Mouse (Mus musculus): ENCODE data around the gene Ufc1.

Ufc1 gene

DNA sequence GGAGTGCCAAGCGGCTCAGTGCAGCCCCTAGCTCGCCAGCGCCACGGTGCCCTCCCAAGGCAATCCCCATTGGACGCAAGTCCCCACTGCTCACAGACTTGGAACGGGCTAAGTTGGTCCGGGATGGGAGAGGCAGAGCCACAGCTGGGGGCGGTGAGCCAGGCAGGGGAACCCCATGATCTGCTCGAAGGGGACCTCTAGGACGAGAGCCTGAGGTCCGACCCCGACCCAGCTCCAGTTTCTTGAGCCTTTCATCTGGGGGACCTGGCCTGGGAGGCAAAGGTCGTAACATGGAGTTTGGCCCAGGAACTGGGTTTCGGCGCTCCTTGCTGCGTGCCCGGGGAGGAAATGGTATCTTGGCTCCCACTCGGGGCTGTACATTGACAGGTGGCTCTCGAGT is 8.3 kb downstream of the Ufc1 start:
- DNase-seq = no peak

DNA sequence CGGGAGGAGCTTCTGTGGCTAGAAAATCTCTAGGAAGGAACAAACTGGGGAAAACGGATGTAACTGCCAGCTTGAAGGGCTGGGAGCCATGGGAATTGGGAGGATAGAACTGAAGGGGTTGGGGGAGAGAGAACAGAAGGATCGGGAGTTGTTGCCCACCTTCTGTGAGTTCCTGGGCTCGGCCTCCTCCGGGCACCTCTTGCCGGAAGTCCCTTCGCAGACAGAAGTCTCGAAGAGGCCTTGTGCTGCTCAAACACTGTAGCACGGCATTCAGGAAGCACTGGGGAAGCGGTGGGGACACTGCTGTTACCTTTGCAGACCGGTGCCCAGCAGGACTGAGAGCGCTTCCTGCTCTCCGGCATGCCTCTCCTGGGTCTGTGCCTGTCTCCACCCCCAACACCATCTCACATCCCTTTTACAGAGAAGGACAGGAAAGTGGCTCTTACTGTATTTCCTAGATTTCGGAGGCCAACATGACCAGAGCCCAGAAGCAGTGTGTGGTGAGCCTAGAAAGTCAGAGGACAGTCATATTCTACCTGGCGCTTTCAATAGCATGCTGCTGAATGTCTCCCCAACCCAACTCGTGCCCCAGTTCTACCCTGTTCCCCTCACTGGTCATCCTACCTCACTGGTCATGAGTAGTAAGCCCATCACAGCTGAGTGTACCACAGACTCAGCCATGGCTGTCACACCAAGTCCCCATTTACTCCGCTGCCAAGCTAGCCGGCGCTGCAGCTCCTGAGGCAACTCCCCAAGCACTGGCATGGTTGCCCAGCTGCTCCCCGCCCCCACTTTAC is 9.5 kb downstream of the Ufc1 start:
- no peak for DNase-seq

DNA sequence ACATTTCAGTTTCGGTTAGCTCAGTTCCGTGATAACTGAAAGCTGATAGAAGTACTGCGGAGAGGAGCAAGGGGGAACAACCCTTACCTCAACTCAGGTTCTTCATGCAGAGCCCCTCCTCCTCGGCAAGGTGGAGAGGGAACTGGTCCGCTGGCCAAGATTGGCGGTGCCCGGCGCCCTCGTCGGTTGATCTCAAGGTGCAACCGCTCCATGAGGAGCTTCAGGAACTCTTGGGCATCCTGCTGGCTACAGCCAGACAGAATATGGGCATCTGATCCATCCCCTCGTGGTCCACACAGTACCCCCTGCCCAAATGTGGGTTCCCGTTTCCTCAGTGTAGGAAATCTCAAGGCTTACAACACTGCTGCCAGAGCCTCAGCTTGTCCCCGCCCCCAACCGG is 10.3 kb downstream of the Ufc1 start:
- DNase-seq = no peak

DNA sequence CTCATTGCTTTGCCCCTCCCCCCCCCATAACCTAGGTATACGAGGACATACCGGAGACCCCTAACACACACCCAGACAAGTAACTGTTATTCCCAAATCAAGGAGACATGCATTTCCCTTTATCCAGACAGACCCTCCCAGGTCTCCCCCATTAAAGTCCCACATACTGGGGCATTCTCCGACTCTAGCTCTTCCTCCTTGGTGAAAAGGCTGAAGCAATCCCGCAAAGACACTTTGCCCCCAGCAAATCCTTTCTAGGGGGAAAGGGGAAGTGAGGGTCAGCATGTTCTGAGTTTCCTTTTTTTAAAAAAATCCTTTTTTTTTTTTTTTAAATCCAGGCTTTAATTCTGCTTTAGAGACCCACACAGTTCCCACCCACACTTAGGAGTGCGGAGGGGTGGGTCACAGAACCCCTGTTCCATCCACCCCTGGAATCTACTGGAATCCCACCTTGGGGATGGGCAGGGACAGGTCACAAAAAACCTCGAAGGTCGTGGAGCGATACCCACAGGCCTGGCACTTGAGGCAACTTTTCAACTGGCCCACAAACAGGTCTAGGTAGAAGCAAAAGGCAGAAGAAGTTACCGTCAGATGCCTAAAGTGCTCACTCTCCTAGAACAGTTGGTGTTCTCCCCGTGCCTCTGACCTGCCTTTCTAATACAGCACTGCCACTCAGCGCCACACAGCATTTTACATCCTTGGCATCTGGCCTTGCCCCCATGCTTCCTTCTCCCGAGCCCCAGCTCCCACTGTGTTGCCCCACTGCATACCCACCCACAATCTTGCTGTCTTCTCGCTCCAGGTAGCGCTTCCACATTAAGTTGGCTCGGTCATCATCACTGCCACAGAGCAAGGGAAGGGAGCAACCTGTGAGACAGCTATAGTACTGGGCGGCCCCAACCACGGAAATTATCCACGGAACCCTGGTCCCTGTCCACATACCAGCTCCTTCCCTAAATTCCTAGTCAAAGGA is 11.3 kb downstream of the Ufc1 start:
- DNase-seq = no peak

DNA sequence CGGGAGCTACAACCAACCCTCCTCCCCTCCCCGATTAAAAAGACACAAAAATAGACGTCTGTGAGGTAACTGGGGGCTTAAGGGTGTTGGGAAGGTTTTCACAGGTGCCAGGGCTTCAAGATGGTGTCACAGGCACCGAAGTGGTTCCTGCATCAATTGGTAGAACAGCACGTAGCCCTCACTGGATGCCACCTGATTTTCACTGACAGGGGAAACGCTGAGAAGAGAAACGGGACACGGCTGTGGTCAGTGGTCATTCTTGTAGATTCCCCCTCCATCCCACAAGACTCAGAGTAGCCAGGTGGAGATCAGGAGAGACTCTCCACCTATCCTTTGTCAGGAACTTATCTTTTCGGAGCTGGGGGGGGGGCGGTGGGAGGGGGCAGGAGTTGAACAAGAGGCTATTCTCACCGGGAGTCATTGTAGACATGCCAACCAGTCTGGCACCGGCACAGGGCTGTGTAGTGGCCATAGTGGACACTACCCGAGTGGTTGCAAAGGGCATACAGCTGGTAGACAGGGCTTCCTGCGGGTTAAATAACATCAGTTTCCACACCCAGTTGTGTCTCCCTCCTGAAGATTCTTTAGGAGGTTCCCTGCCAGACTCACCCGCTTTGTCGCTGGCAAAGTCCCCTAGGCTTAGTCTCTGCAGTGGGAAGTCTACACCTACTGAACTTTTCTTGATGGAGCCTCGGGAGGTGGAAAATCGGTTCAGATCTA is 12.6 kb downstream of the Ufc1 start:
- DNase-seq = no peak

DNA sequence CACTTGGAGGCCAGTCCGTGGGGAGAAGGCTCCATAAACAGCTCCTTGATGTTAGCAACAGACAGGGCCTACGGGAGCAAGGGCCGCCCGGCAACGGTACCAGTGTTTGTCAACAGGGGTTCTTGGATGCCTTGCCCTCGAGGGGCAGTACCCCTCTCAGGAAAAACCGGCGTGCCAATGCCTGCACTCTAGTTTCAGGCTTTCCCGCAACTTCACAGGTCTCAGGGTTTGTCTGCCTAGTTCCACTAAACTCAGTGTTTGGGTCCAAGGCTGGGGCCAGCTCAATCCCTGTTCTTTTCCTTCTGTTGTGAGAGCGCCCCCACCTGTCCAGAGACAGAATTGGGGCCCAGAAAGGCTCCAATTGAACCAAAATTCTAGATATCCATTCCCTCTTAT is 13.3 kb downstream of the Ufc1 start:
- peak; percentile 78 for DNase-seq

DNA sequence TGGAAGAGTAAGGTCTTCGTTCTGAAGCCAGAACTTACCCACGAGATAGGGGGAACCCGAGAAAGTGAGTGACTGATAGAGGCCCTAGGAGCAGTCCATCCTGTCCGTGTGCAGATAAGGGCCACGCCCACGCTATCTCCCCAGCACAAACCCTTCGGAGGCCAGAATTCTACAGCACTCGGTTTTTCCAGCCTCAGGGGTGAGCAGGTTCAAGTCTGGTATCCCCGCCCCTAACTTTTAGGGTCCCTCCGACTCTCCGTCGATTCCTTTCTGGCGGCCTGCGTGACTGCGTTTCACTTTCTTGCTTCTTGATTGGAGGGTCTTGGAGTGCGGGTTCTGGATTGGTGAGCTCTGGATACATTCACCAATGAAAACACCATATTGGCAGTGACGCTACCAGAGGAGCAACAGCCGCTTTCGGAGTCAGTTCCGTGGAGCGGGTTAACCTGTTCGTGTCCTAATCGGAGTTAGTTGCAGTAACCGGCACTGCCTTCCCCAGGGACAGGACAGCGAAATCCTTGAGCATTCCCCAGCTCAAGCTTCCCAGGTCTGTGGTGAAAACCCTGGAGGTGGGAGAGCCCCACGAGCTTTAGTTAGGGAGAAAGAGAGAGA is 13.8 kb downstream of the Ufc1 start, which contains the start of gene Ppox:
Ppox (minus strand) TSS at position 271 of the 612 bp plus-strand sequence.
- peak; percentile 97 for DNase-seq

DNA sequence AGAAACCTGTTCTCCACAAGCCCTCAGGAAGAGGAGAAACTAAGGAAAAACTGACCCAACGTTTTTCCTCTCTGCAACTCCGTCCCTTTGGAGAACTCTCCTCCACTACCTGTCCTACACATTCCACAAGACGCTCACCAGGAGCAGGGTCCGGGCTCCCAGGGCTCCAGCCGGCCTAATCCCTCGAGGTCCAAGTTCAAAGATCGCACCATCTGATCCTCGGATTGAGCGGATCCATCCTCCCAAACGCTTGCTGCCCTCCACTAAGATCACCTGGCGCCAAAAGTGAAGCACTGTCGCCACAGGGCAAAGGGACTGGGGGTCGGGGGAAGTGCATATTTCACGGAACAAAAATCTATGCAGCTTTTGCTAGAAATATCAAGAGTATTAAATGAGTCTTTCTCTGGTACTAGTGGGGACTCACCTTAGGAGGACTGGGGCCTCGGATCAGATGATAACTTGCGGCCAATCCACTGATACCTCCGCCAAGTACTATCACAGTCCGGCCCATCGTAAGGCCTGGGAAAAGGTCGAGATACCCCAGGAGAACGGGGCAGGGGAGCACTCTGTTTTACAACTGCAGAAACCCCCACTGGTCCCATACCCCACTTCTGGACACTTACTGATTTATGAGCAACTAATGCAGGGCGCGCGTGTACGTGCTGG is 14.4 kb downstream of the Ufc1 start:
- DNase-seq = no peak

DNA sequence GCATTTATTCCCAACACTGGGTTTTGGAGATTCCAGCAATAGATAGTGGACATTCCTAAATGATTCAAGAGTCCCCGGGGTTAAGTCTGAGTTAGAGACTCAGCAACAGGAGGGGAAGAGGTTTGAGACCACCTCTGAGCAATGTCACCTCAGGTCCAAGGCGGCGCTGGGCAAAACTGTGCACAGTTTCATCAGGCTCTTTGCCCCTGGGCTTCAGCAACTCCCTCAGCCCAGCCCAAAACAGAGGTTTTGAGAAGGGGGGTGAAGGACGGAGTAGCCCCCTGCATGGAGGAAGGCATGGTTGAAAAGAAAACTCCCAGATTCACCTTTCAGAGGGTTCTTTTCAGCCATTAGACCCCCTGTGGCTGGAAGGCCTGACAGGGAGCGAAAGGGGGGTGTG is 15.1 kb downstream of the Ufc1 start:
- no peak for DNase-seq

DNA sequence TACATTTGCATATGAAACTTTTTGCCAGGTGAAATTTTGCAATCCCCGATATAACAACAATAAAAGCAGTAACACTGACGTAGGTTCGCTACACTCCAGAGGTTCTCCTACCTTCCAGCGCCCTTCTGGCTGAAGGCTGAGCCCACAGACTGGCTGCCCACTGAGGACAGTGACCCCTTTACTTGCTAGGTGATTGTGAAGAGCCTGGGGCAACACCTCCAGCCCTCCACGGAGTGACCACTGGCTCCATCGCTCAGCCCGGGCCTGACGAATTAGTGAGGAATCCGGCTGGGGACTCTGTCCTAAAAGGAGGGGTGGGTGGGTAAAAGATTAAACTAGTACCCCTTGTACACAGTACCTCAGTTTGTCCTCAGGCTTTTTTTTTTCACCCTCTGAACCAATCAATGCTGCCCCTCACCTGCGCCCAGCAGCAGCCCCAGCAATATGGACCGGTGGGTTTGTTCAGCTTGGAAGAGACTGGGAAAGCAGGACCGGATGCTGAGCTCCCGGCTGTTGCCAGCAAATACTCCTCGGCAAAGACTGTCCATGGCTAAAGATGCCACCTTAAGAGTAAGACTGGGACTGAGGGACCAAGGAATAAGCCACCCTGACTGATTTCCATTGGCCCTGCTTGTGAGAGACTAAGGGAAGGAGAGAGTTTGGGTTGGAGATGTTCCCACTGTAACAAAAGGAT is 15.7 kb downstream of the Ufc1 start:
- no peak for DNase-seq

DNA sequence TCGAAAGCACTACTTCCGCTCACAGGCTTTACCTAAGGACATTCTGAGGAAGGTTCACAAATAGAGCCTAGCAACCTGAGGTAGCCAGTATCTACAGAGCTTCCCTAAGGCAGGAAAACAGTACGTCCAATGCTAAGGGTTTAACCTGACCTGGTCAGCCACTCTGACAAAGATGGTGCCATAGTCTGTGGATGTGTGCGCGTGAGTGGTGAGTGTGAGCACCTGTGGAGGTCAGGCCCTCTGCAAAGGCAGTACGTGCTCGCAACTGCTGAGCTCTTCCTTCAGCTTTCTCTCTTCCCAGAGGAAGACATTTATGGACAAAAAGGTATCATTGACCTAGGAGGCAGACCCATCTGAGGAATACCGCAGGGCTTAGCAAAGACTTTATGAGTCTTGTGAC is 16.4 kb downstream of the Ufc1 start:
- DNase-seq = no peak

DNA sequence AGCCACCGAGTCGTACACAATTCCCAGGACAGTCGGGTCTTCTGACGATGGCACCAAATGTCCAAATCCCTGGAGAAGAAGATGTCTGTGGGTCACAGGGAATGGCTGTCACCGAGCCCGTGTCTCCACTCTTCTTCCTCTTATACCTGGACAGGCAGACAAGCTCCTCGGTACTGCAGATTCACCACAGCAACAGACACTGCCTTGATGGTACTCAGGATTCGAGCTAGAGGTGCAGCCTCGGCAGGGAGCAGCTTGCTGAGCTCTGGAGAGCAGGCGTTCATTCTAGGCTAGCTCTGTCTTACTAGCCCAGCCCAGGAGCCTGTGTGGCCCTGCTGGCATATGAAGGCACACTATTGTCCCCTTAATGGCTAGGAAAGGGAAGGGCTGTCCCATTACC is 17.1 kb downstream of the Ufc1 start:
- DNase-seq = no peak

DNA sequence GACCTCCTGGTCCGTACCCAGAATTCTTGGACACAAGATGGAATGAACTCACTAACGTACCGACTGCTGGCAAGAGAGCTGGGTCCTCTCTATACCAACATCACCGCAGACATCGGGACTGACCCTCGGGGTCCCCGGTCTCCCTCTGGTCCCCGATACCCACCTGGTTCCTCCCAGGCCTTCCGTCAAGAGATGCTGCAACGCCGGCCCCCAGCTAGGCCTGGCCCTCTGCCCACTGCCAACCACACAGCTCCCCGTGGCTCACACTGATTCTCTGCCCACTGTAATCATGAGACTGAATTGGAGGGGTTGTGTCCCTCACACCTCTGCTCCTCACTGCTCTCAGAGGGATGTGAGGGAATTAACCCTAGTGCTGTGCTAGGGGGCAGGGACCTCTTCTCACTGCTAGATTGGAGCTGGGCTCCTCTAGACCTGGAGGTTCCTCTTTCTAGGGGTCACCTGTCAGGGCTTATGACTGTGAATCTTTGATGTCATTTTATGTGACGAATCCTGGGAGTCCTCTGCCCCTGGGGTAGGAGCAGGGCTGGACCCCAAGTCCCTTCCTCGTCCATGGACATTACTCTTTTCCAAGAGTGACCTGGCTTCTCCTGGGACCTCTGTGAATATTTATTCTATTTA is 18.6 kb downstream of the Ufc1 start:
- DNase-seq = no peak

DNA sequence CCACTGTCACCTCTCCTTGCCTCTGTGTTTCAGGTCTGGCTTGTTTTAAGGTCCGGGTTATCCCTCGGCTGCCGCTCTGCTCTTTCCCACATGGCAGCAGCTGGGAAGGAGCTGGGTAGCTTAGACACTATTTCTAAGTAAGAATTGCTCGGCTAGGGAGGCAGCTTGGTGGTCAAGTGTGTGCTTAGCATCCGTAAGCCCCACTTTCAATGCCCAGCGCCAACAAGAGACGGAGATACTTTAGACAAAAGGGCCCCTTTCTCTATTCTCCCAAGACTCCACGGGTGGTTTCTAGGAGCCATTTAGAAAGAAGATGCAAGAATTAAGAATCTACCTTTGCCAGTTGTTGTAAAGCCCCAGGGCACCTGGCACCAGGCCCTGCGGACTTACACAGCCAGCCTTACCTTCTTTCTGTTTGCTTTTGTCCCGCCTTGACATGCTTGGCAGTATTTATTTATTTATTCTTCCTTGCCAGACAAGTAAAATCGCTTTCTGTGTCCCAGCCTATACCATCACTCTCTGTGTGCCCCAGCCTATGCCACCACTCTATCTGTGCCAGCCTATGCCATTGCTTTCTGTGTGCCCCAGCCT is 19.6 kb downstream of the Ufc1 start:
- DNase-seq = no peak

DNA sequence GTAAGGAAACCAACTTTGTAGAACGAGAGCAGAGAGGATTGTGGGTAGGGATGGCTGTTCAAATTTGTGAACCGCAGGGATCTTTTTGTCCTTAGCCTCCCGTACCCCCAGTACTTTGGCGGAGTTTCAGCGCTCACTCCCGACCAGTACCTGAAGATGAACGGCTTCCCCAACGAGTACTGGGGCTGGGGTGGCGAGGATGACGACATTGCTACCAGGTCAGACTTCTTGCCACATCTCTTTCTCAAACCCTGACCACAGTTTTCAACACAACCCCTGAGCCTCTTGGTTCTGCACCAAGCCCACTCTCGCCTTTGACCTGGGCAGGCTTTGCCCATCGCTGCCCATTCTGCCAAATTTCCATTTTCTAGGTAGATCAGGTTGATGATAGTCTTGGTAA is 20.7 kb downstream of the Ufc1 start:
- no peak for DNase-seq

DNA sequence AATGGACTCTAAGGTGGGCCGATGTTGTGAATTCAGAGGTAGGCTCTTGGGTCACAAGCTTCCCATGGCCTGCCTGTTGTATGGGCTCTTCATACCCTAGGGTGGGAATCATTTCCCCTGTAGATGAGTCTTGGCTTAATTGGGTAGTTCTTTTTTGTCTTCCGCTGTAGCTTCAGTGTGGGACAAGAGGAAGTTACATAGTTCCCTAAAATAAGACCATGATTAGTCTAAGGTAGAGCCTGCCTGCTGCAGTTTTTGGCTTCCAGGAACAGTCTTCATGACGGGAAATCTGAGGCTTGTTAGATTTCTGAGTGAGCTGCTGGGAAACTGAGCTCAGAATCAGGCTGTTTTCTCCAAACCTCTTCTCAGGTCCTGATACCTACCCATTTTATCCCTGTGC is 22.7 kb downstream of the Ufc1 start:
- DNase-seq = no peak

DNA sequence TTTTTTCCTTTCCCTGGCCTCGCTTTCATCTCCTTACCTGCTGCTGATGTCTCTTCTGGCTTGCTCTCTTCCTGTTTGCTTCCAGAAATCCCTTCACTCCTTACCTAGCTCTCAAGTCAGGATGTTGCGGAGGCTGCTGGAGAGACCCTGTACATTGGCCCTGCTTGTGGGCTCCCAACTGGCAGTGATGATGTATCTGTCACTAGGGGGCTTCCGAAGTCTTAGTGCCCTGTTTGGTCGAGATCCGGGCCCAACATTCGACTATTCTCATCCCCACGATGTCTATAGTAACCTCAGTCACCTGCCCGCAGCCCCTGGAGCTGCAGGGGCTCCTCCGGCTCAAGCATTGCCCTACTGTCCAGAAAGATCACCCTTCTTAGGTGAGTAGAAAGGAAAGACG is 23.2 kb downstream of the Ufc1 start:
- no peak for DNase-seq

DNA sequence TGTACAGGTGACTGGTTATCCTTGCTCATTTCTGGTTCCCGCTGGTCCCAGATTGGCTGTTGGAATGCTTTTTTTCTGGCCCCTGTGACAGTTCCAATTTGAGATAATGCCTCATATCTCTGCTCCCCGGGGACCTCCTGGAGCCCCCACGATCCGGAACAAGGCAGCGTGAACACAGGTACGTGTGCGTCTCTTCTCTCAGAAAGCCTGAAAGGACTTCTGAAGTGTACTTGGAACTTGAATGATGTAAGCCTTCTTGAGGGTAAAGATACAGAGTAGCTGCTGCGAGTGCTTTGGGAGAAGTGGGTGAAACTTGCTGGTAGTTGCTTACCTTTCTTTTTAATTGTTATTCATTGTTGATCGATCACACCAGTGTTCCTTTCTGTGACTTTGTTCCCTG is 23.6 kb downstream of the Ufc1 start:
- no peak for DNase-seq

DNA sequence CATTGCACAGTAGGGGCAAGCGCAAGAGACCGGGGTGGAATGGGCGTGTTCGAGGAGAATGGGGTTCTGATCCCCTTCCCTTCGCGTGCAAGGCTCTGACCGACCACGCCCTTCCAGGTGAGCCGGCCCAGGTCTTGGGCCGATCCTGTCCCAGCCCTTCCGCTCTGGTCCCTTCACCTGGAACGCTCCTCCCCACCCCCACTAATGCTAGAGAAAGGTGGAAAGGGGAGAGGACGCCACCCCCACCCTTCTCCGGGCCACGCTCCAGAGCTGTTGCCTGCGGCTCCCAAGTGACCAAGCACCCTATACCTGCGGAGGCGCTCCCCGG is 24.3 kb downstream of the Ufc1 start:
- DNase-seq = no peak

DNA sequence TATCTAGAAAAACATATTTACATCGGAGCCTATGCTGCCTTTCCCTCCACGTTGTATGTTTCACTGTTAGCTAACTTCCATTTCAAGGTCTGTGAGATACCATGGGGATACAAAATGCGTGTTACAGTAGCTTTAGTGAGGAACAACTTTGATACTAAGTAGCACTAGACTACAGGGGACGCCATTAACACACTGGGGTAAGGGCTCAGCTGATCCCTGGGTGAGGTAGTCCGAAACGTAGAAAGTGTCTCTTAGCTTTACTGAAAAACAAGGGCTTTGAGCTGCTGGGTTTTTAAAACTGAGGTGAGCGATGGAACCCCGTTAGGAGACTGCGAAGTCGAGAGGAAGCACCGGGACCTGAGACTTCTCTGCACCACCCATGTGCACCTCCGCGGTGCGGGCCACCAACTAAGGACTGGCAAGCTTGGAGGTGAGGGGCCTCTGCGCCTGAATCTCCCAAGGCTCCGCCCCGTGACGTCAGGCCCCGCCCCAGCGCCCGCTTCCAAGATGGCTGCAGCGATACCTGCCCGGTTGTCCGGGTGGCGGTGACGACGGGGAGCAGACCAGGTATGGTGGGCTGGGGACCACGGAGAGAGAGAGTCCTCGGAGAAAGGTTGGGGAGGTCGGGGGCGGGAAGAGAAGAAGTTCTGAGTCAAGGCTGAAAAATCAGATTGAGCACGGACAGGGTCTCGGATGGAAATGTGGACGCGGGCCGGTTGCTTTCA is 24.8 kb downstream of the Ufc1 start, which contains the start of gene B4galt3:
B4galt3 (plus strand) TSS at position 481 of the 725 bp plus-strand sequence.
- peak; percentile 95 for DNase-seq
